Mouse (Mus musculus): ENCODE results near the gene Disc1. TPM values are rescaled to one million over a fixed set of nuclear protein-coding genes. Genes with fewer than 3 reads are reported as not detected.

Disc1 gene
- total RNA-seq, 2 experiments from 2014 or later = 4.3 to 4.6 TPM

- DNase-seq (ENCODE audit: low spot score in 2 of 2) = peak; percentile 66 to 84
These were observed 13.1 kb downstream of the Disc1 start for GRCm38 (mm10) chr8:125066913-125067595.

- peak; percentile 27 to 73 for DNase-seq (ENCODE audit: low spot score in 2 of 2)
These were observed 13.6 kb downstream of the Disc1 start for GRCm38 (mm10) chr8:125067596-125067960.

- DNase-seq (ENCODE audit: low spot score in 2 of 2) = no peak
These were observed 14.3 kb downstream of the Disc1 start for GRCm38 (mm10) chr8:125068146-125068905.

GRCm38 (mm10) chr8:125069304-125069703, 15.3 kb downstream of the Disc1 start:
- no peak for DNase-seq (ENCODE audit: low spot score in 2 of 2)

GRCm38 (mm10) chr8:125069733-125070132, 15.7 kb downstream of the Disc1 start:
- no peak for DNase-seq (ENCODE audit: low spot score in 2 of 2)

DNA sequence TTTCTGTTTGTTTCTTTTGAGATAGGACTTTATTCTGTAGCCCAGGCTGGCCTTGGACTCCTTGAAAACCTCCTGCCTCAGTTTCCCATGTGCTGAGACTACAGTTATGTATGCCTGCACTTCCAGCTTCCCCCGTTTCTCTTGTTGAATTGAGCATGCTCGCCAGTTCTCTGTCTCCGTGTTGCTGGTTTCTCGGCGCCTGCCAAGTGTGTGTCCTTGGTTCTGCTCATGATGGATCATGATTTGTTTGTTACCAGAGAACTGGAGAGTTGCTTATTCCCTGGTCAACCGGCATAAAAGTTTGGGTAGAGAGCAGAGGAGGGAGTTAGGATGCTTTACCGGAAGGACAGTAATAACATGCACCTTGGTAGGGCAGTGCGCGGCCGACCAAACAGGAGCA, 20.1 kb downstream of the Disc1 start:
- no peak for DNase-seq (ENCODE audit: low spot score in 2 of 2)

GRCm38 (mm10) chr8:125074581-125074980, 20.6 kb downstream of the Disc1 start:
- no peak for DNase-seq (ENCODE audit: low spot score in 2 of 2)

DNA sequence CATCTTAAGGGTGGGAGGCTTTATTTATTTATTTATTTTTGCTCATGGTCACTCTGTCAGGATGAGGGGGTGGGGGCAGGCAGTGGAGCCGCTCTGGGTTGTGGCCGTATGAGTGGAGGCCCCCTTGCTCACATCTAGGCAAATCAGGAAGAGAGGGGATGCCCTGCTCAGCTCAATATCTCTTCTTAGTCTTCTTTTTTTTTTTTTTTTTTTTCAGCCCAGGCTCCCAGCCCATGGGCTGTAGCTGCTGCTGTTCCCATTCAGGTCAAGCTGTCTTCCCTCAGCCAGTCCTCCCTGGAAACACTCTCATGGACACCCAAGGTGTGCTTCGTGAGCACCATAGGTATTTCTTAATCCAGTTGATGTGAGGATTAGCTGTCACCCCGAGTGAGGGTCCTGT, 21.4 kb downstream of the Disc1 start:
- DNase-seq (ENCODE audit: low spot score in 2 of 2) = no peak

GRCm38 (mm10) chr8:125077326-125077725, 23.3 kb downstream of the Disc1 start:
- no peak for DNase-seq (ENCODE audit: low spot score in 2 of 2)

DNA sequence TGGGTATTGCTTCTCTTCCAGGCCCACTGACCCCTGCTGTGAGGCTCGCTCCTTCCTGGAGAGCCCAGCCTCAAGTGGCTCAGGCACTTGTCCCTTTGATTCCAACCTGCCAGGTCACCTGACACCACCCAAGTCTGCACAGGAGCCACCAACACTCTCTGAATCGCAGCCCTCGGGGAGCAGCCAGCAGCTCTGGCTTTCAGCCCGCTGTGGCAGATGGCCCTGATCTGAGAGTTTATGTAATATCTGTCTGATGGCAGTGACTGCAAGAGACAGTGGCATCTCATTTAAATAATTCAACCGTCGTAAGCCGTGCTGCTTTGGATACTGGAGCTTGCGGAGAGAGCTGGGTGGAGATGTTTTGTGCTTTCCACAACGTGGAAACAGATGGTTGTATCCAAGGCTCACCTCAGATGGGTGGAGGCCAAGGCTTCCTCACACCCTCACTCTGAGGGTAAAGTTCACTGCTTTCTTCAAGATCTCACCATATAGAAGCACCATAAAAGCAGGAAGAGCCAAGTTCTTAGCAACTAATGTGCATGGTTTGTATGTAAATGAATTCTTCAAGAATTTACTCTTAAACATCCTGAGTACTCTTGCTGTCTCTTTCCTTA, 24.9 kb downstream of the Disc1 start:
- DNase-seq (ENCODE audit: low spot score in 2 of 2) = peak; percentile 92 to 97

DNA sequence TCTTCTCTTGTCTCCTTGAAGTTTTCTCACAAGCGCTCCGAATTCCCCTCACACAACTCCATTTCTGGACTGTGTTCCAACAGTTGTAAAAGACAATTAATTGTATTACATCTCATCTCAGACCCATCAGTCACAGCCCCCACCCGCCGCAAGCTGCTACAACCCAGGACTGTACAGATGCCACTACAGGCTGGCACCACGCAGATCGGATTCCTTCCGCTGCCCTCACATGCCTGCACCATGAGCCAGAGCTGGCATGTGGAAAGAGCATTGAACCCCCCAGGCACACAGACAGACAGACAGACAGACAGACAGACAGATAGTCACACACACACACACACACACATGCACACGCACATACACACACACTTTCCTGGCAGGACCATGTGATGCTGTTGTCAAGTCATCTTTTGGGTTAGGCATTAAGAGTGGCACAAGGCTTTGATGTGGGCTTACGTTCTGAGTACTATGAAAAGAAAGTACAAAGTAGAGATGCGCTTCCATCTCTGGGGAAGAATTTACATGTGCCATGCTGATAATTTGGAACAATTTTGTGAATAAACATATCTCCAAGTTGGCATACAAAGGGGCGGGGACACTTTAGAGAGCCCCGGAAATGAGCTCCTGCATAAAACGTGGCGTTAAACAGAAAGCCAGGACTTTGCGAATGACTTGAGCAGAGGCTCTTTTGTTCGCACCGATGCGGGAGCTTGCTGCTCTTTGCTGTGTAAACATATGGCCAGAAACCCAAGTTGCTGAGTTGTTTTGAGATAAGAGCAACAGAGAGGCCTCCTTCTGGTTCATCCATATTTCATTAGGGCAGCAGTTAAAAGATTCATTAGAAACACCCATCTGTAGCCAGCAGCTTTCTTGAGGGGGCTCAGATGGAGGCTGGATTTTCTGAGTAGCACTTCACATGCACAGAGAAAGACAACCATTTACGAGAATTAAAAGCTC, 26.7 kb downstream of the Disc1 start:
- peak; percentile 56 to 77 for DNase-seq (ENCODE audit: low spot score in 2 of 2)

- DNase-seq (ENCODE audit: low spot score in 2 of 2) = no peak
These were observed 29.8 kb downstream of the Disc1 start for GRCm38 (mm10) chr8:125083746-125084145.

DNA sequence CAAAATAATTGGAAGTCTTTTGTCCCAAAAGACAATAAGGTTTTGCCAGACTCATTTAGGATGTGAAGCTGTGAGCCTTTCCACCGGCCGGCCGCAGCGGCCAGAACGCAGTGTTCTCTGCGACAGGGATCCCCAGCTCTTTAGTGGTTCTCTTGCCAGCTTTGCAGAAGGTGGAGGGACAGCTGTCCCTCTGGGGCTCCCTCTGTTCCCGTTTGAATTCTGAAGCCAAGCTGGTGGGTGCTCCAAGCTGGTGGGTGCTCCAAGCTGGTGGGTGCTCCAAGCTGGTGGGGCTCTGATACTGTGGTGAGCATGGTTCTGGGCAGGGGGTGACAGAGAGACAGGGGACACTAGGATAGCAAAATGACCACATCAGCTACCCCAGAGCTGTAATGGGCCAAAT, 30.5 kb downstream of the Disc1 start:
- DNase-seq (ENCODE audit: low spot score in 2 of 2) = peak; percentile 75 to 88

DNA sequence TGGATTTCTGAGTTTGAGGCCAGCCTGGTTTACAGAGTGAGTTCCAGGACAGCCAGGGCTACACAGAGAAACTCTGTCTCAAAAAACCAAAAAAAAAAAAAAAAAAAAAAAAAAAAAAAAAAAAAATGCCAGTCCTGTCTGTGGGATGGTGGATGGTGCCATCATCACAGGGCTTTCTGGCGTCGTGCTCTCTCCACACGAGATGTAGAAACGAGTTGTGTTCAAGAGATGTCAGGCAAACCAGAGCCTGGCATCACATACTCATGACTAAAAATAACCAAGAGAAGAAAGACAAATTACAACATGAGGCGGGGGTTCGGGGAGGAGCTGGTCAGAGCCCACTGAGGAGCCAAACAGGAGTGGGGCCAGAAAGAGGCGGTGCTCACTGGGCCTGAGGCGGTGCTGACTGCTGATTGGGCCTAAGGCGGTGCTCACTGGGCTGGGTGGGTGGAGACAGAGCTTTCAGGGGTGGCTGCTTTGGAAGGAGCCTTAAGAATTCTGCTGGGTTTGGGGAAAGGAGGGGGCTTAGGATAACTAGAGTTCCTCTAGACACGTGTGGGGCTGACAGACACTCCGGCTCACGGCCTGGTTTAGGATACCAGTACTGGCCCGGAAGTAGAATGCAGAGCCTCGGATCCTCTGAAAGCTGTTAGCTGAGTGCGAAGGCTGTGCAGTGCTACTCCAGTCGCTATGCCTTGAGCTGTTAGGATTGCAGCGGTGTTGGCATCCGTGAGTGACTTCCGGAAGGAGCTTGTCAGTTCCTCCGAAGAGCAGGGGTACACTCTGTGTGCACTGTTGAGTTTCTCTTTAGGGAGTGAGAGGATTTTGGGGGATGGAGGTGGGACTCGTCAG, 37.1 kb downstream of the Disc1 start:
- DNase-seq (ENCODE audit: low spot score in 2 of 2) = peak in 1 of 2 experiments; percentile 49

GRCm38 (mm10) chr8:125097140-125097539, 43.1 kb downstream of the Disc1 start:
- no peak for DNase-seq (ENCODE audit: low spot score in 2 of 2)

DNA sequence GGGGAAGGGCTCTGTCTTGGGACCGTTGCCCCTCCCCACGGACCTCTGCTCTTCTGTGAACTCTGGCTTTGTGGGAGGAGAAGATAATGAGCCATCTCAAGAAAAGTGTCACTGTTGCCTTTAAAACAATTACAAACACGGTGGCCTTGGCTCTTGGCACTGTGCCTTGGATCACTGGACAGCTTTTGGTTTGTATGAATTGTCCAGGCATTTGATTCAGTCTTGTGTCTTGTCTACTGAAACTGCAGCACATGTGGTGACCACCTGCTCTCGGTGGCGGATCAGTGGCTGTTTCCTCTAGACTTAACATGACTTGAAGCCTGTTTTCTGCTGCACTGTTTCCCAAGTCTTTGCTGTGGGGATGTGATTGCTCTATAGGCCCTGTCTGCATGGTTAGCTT, 44.1 kb downstream of the Disc1 start:
- no peak for DNase-seq (ENCODE audit: low spot score in 2 of 2)

GRCm38 (mm10) chr8:125102303-125102702, 48.3 kb downstream of the Disc1 start:
- DNase-seq (ENCODE audit: low spot score in 2 of 2) = no peak

GRCm38 (mm10) chr8:125113171-125113570, 59.2 kb downstream of the Disc1 start:
- DNase-seq (ENCODE audit: low spot score in 2 of 2) = no peak

- DNase-seq (ENCODE audit: low spot score in 2 of 2) = no peak
These were observed 59.8 kb downstream of the Disc1 start for GRCm38 (mm10) chr8:125113831-125114230.

GRCm38 (mm10) chr8:125115321-125115720, 61.3 kb downstream of the Disc1 start:
- DNase-seq (ENCODE audit: low spot score in 2 of 2) = no peak
